Comparison of ENCODE assay signal across 12 mouse cellular contexts in the genomic region with DNA sequence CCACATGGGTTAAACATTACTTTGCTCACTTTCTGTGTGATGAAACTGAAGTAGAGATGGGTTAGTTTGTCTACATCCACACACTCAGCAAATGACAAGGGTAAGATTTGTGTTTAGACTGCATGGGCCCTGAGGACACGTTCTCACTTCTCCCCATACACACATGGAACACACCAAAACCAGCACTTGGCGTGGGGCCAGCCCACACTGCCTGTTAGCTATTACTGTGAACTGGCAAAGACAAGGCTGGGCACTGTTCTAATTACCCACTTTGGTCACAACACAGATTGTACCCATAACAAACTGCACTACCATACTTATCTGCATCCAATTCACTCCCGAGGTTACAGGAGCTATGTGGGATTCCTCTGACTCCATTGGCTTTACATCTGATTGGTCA.
"Had no signal": no experiment of that assay in that cellular context is flagged by ENCODE, and none has a peak within 500 bp of the region (broad histone marks: within the 10 kb centered on the region; RNA-seq: fewer than 3 reads in every experiment).

No protein-coding gene starts in this region.

- H3K9ac ChIP-seq: limb, embryonic 13.5 days; liver, embryonic 12.5 days; lung, embryonic 14.5 days; neural tube, embryonic 13.5 days had no signal

- H3K4me2 ChIP-seq: limb, embryonic 13.5 days; liver, embryonic 12.5 days; lung, embryonic 14.5 days; neural tube, embryonic 13.5 days had no signal

- H3K36me3 ChIP-seq: limb, embryonic 13.5 days; liver, embryonic 12.5 days; midbrain, embryonic 10.5 days; neural tube, embryonic 13.5 days had no signal

- H3K4me1 ChIP-seq: liver, embryonic 12.5 days; midbrain, embryonic 10.5 days had no signal

- H3K9me3 ChIP-seq: limb, embryonic 13.5 days; liver, embryonic 12.5 days; midbrain, embryonic 10.5 days; neural tube, embryonic 13.5 days had no signal

- H3K27ac ChIP-seq: limb, embryonic 13.5 days; liver, embryonic 12.5 days; midbrain, embryonic 10.5 days; neural tube, embryonic 13.5 days had no signal

- DNase-seq: kidney, adult 2 months; layer of hippocampus, adult 9-11 months; layer of hippocampus, postnatal 36 days; lung, embryonic 14.5 days; lung, postnatal 10 days; lung, postnatal 4 days; thymus, postnatal 36 days had no signal

- H3K4me3 ChIP-seq: limb, embryonic 13.5 days; liver, embryonic 12.5 days; midbrain, embryonic 10.5 days; neural tube, embryonic 13.5 days had no signal

- H3K27me3 ChIP-seq: liver, embryonic 12.5 days; neural tube, embryonic 13.5 days had no signal

- ATAC-seq: liver, embryonic 12.5 days; midbrain, embryonic 16.5 days had no signal
